8 mouse cellular contexts compared by ENCODE assay signal in the genomic region with DNA sequence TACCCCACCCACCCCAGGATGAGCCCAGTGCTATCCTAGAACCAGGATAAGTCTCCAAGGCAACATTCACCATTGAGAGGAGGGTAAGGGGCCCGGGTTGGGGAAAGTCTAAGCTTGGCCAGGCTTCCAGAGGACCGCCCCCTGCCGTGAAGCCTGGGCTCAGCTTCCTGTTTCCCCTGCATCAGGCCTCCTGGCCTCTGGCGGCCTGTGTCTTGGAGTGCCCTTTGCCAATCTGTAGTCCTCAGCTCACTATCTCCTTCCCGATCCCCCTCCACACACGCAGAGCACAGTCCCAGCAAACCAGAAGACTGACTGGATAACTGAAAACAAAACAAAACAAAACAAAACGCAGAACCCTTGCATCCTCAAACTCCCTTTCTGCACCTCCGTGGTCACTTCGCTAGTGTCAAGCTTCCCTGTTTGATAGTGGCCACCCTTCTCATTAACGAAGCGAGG. TPM values are rescaled to one million over a fixed set of nuclear protein-coding genes. Genes with fewer than 3 reads are reported as not detected.
DNase-seq lines count a peak whose midpoint lies in the region; ATAC-seq and TF ChIP-seq lines count a peak whose summit lies in the region.

A gene (plus strand): TSS at position 406 of the 456 bp plus-strand sequence.

- DNase-seq in left cerebral cortex, adult 2 months (ENCODE audit: extremely low spot score in 1 of 2, low spot score in 2 of 2) = no peak
- no peak for DNase-seq in left cerebral cortex, postnatal 25 days (ENCODE audit: low spot score in 2 of 2)
- no peak for DNase-seq in adrenal gland, postnatal 4 days (ENCODE audit: low spot score in 2 of 2)
- peak; percentile 70 for DNase-seq in gastrocnemius, postnatal 14 days
- DNase-seq in hindbrain, postnatal 0 days (ENCODE audit: low spot score) = peak; percentile 77
- DNase-seq in liver, embryonic 14.5 days (ENCODE audit: low read depth in 3 of 3, low spot score in 3 of 3) = peak in 1 of 3 experiments; percentile 60
- DNase-seq in neural tube, embryonic 10.5 days (ENCODE audit: extremely low spot score, low spot score) = peak; percentile 79
- DNase-seq in right cerebral cortex, adult 2 months (ENCODE audit: low spot score in 2 of 2) = no peak

- no peak for ATAC-seq in hindbrain, postnatal 0 days
- peak; percentile 7; the same call in 1 of the 2 replicates for ATAC-seq in liver, embryonic 14.5 days (ENCODE audit: insufficient read depth)

- no peaks in the 10 kb centered on the region for H3K9me3 ChIP-seq in hindbrain, postnatal 0 days (ENCODE audit: low read length)
- H3K9me3 ChIP-seq in liver, embryonic 14.5 days (ENCODE audit: control insufficient read depth, low read length) = no peaks in the 10 kb centered on the region

- H3K4me3 ChIP-seq in left cerebral cortex, adult 2 months = peak within 1 kb of the TSS; percentile 47
- H3K4me3 ChIP-seq in hindbrain, postnatal 0 days (ENCODE audit: low read length) = peak within 1 kb of the TSS; percentile 44
- H3K4me3 ChIP-seq in liver, embryonic 14.5 days (ENCODE audit: insufficient read depth in 1 of 2, low read depth in 2 of 2, low read length in 2 of 2) = peak within 1 kb of the TSS; percentile 81 to 93

- H3K27me3 ChIP-seq in hindbrain, postnatal 0 days (ENCODE audit: insufficient read depth, low read length) = no peaks in the 10 kb centered on the region
- H3K27me3 ChIP-seq in liver, embryonic 14.5 days (ENCODE audit: control insufficient read depth, insufficient read depth, low read length) = no peaks in the 10 kb centered on the region

- peak within 1 kb of the TSS; percentile 70 for H3K27ac ChIP-seq in left cerebral cortex, adult 2 months
- H3K27ac ChIP-seq in hindbrain, postnatal 0 days = peak within 1 kb of the TSS; percentile 86
- H3K27ac ChIP-seq in liver, embryonic 14.5 days = peak within 1 kb of the TSS; percentile 81

- WGBS in hindbrain, postnatal 0 days = 6% methylated on average over 11 of the region's 11 CpGs
- WGBS in liver, embryonic 14.5 days (ENCODE audit: insufficient replicate concordance) = 1% methylated on average over 11 of the region's 11 CpGs

- no peak; the same call in 1 of the 2 replicates for TF ChIP-seq CTCF in left cerebral cortex, adult 2 months (IDR thresholded peaks at IDR 0.05)
- peak; percentile 34 for TF ChIP-seq CTCF in hindbrain, postnatal 0 days (IDR thresholded peaks at IDR 0.05; ENCODE audit: low read depth)
- peak; percentile 47 for TF ChIP-seq CTCF in liver, embryonic 14.5 days (IDR thresholded peaks at IDR 0.05; ENCODE audit: low read depth)

- peak within 1 kb of the TSS; percentile 52 for H3K9ac ChIP-seq in hindbrain, postnatal 0 days (replicated peaks; ENCODE audit: low read length)
- H3K9ac ChIP-seq in liver, embryonic 14.5 days (replicated peaks) = peak within 1 kb of the TSS; percentile 89

- intact Hi-C loops in left cerebral cortex, adult 2 months (cut with DNase I) = no loop called here
- intact Hi-C loops in left cerebral cortex, postnatal 25 days (cut with DNase I) = no loop called here
- intact Hi-C loops in gastrocnemius, postnatal 14 days (cut with DNase I; ENCODE audit: low total_unique reads) = no loop called here

- H3K4me2 ChIP-seq in hindbrain, postnatal 0 days (ENCODE audit: low read depth, low read length) = peak within 1 kb of the TSS; percentile 67
- H3K4me2 ChIP-seq in liver, embryonic 14.5 days (ENCODE audit: low read depth) = peak within 1 kb of the TSS; percentile 98

- 0 out of 2 replicates have a peak, but pooled peaks cover 4% of the 10 kb centered on the region for H3K4me1 ChIP-seq in hindbrain, postnatal 0 days (ENCODE audit: insufficient read depth, low read length)
- H3K4me1 ChIP-seq in liver, embryonic 14.5 days (replicated peaks; ENCODE audit: control insufficient read depth in 2 of 2, insufficient read depth in 2 of 2, low read length in 1 of 2) = peaks cover 51 to 53% of the 10 kb centered on the region in 2 experiments

- H3K36me3 ChIP-seq in hindbrain, postnatal 0 days (ENCODE audit: insufficient read depth, low read length) = no peaks in the 10 kb centered on the region
- peaks cover 25% of the 10 kb centered on the region for H3K36me3 ChIP-seq in liver, embryonic 14.5 days (replicated peaks; ENCODE audit: control insufficient read depth, insufficient read depth, low read depth)

- TF ChIP-seq EP300 in liver, embryonic 14.5 days (IDR thresholded peaks at IDR 0.05; ENCODE audit: low read depth) = no peak

RNA-seq across cellular contexts. Expression of the gene that starts here (rescaled TPM):
- 1 to 10 TPM; 7.4 to 8.3 TPM for total RNA-seq in left cerebral cortex, adult 2 months (2021)
- total RNA-seq in left cerebral cortex, postnatal 25 days (2021) = 10 to 100 TPM in 1 of 2 experiments, 1 to 10 TPM in 1; 9.9 to 11.6 TPM
- 100 to 1,000 TPM; 137 to 146 TPM for total RNA-seq in adrenal gland, postnatal 4 days (2021)
- total RNA-seq in gastrocnemius, postnatal 14 days (2021) = 10 to 100 TPM; 28.3 to 32.5 TPM
- 56.9 and 59.5 TPM in 2 replicates for total RNA-seq in hindbrain, postnatal 0 days (2014; rRNA removed)
- 81.9 and 88.5 TPM in 2 replicates for polyA plus RNA-seq in hindbrain, postnatal 0 days (2015; fragmentation: Nextera tagmentation; extraction: Ambion mirVana)
- polyA plus RNA-seq in liver, embryonic 14.5 days (2012; rRNA removed) = 76.4 and 78.0 TPM in 2 replicates
- polyA plus RNA-seq in liver, embryonic 14.5 days (2014; fragmentation: Nextera tagmentation; extraction: Ambion mirVana) = 38.1 and 39.9 TPM in 2 replicates

Comparison
In these comparisons a context has a peak if more than half of its experiments do, and no peak if none do; other contexts are left out.
1. DNase-seq: peak in gastrocnemius, postnatal 14 days (single experiment), hindbrain, postnatal 0 days (single experiment) and neural tube, embryonic 10.5 days (single experiment); none in left cerebral cortex, adult 2 months (0 of 2), left cerebral cortex, postnatal 25 days (0 of 2), adrenal gland, postnatal 4 days (0 of 2) and right cerebral cortex, adult 2 months (0 of 2).
2. Peak in every context shown above with its lines, with median percentiles within 50 percentile points of each other: H3K27ac ChIP-seq and H3K4me3 ChIP-seq.